Mouse (Mus musculus) forebrain, embryonic 12.5 days (tissue): ENCODE measurements at regions not wholly inside any gene's neighbourhood (a gene's known extent, or its start where the extent isn't known, plus 50 kb on each side); places are given as distances from the start of the nearest gene placed in this dataset.
A peak's percentile ranks its signal among the peaks of the same experiment; 100 is the strongest.

ENCODE experiments used
- ATAC-seq: fragments of 200-750 bp; cut with Nextera tagmentation; 2 replicates; pipeline ENCODE4 v1.8.0; 2017; ENCODE audit warnings: moderate TSS enrichment; ENCODE audit not compliant: low FRiP score
- H3K27ac ChIP-seq: fragments of 300-500 bp; sonication (generic); 2 replicates; pipeline ENCODE4 v1.5.1; 2016; ENCODE audit warnings: mild to moderate bottlenecking
- H3K27me3 ChIP-seq: fragments of 300-500 bp; sonication (generic); 2 replicates; pipeline ENCODE4 v1.6.1; 2016; ENCODE audit warnings: mild to moderate bottlenecking
- H3K36me3 ChIP-seq: fragments of 300-500 bp; sonication (generic); replicated peaks from 2 replicates; pipeline ENCODE4 v1.6.1; 2016; ENCODE audit warnings: mild to moderate bottlenecking
- H3K4me1 ChIP-seq: fragments of 300-500 bp; sonication (generic); 2 replicates; pipeline ENCODE4 v1.6.1; 2016
- H3K4me2 ChIP-seq: fragments of 300-500 bp; sonication (generic); 2 replicates; pipeline ENCODE4 v1.6.1; 2016; ENCODE audit warnings: mild to moderate bottlenecking, moderate library complexity
- H3K4me3 ChIP-seq: fragments of 300-500 bp; sonication (generic); replicated peaks from 2 replicates; pipeline ENCODE4 v1.5.1; 2016; ENCODE audit warnings: mild to moderate bottlenecking
- H3K9ac ChIP-seq: fragments of 300-500 bp; sonication (generic); 2 replicates; pipeline ENCODE4 v1.6.1; 2016; ENCODE audit warnings: mild to moderate bottlenecking
- H3K9me3 ChIP-seq: fragments of 300-500 bp; sonication (generic); 2 replicates; pipeline ENCODE4 v1.6.1; 2016
- WGBS: fragments of 180-500 bp; shearing (Covaris S2); methylation state at CpG from one replicate; pipeline ENCODE4 v1.1.7; 2016; 5-methylcytosine and 5-hydroxymethylcytosine counted together

- ATAC-seq: peak; percentile 64; the same call in 1 of the 2 replicates
- Histone ChIP-seq H3K4me2 (no peak overlapping the region), H3K27ac (no peak overlapping the region), H3K9ac (no peak overlapping the region), H3K36me3 (no peaks in the 10 kb centered on the region), H3K27me3 (no peaks in the 10 kb centered on the region), H3K9me3 (no peaks in the 10 kb centered on the region), H3K4me1 (no peaks in the 10 kb centered on the region), H3K4me3 (no peak overlapping the region)
- WGBS: 70% methylated on average over 6 of the region's 6 CpGs
Measured at GRCm38 (mm10) chr4:64259348-64260187, 212.8 kb upstream of the Tnc start.

GRCm38 (mm10) chr4:64255253-64255652, 208.4 kb upstream of the Tnc start:
- no peaks in the 10 kb centered on the region for H3K36me3 ChIP-seq
- no peaks in the 10 kb centered on the region for H3K9me3 ChIP-seq
- H3K4me3 ChIP-seq: no peak overlapping the region
- H3K4me2 ChIP-seq: no peak overlapping the region
- no peak overlapping the region for H3K27ac ChIP-seq
- no peaks in the 10 kb centered on the region for H3K27me3 ChIP-seq
- H3K9ac ChIP-seq: no peak overlapping the region
- 72% methylated on average over 8 of the region's 8 CpGs for WGBS
- ATAC-seq: no peak
- H3K4me1 ChIP-seq: no peaks in the 10 kb centered on the region

- H3K9ac ChIP-seq: no peak overlapping the region
- WGBS: 84% methylated on average over 5 of the region's 5 CpGs
Measured at GRCm38 (mm10) chr4:64250691-64251090, 203.9 kb upstream of the Tnc start.

GRCm38 (mm10) chr4:64238196-64238740, 191.5 kb upstream of the Tnc start:
- WGBS: 83% methylated on average over 5 of the region's 5 CpGs
- ATAC-seq: no peak
- Histone ChIP-seq H3K4me2 (no peak overlapping the region), H3K9me3 (no peaks in the 10 kb centered on the region), H3K9ac (no peak overlapping the region), H3K27ac (no peak overlapping the region), H3K4me1 (no peaks in the 10 kb centered on the region), H3K27me3 (no peaks in the 10 kb centered on the region), H3K4me3 (no peak overlapping the region), H3K36me3 (no peaks in the 10 kb centered on the region)

More at GRCm38 (mm10) chr4:64250691-64251090, 203.9 kb upstream of the Tnc start:
- Histone ChIP-seq H3K4me1 (no peaks in the 10 kb centered on the region), H3K27ac (no peak overlapping the region), H3K4me3 (no peak overlapping the region), H3K9me3 (no peaks in the 10 kb centered on the region), H3K36me3 (no peaks in the 10 kb centered on the region), H3K4me2 (no peak overlapping the region), H3K27me3 (no peaks in the 10 kb centered on the region)
- no peak for ATAC-seq

GRCm38 (mm10) chr4:64235534-64235933, 188.7 kb upstream of the Tnc start:
- Histone ChIP-seq H3K4me1 (no peaks in the 10 kb centered on the region), H3K4me2 (no peak overlapping the region), H3K36me3 (no peaks in the 10 kb centered on the region), H3K27ac (no peak overlapping the region), H3K9ac (no peak overlapping the region), H3K9me3 (no peaks in the 10 kb centered on the region), H3K4me3 (no peak overlapping the region), H3K27me3 (no peaks in the 10 kb centered on the region)
- ATAC-seq: no peak
- 83% methylated on average over 4 of the region's 4 CpGs for WGBS

- H3K36me3 ChIP-seq: no peaks in the 10 kb centered on the region
- H3K27me3 ChIP-seq: no peaks in the 10 kb centered on the region
- no peak overlapping the region for H3K4me3 ChIP-seq
- no peak for ATAC-seq
- H3K4me2 ChIP-seq: no peak overlapping the region
- H3K27ac ChIP-seq: no peak overlapping the region
- H3K4me1 ChIP-seq: no peaks in the 10 kb centered on the region
- 68% methylated on average over 4 of the region's 4 CpGs for WGBS
- no peaks in the 10 kb centered on the region for H3K9me3 ChIP-seq
- H3K9ac ChIP-seq: no peak overlapping the region
Measured at GRCm38 (mm10) chr4:64232159-64232558, 185.3 kb upstream of the Tnc start.

GRCm38 (mm10) chr4:64228341-64228740, 181.5 kb upstream of the Tnc start:
- 81% methylated on average over 3 of the region's 3 CpGs for WGBS
- no peak for ATAC-seq

GRCm38 (mm10) chr4:64226635-64227034, 179.8 kb upstream of the Tnc start:
- Histone ChIP-seq H3K9me3 (no peaks in the 10 kb centered on the region), H3K27ac (no peak overlapping the region), H3K4me2 (no peak overlapping the region), H3K4me1 (no peaks in the 10 kb centered on the region), H3K36me3 (no peaks in the 10 kb centered on the region), H3K4me3 (no peak overlapping the region), H3K27me3 (no peaks in the 10 kb centered on the region), H3K9ac (no peak overlapping the region)
- no peak for ATAC-seq

More at GRCm38 (mm10) chr4:64228341-64228740, 181.5 kb upstream of the Tnc start:
- H3K27me3 ChIP-seq: no peaks in the 10 kb centered on the region
- no peak overlapping the region for H3K4me2 ChIP-seq
- no peak overlapping the region for H3K4me3 ChIP-seq
- no peak overlapping the region for H3K9ac ChIP-seq
- H3K36me3 ChIP-seq: no peaks in the 10 kb centered on the region
- H3K4me1 ChIP-seq: no peaks in the 10 kb centered on the region
- no peak overlapping the region for H3K27ac ChIP-seq
- H3K9me3 ChIP-seq: no peaks in the 10 kb centered on the region

GRCm38 (mm10) chr4:64224918-64225317, 178.1 kb upstream of the Tnc start:
- H3K27ac ChIP-seq: no peak overlapping the region
- WGBS: 77% methylated on average over 5 of the region's 5 CpGs
- H3K4me3 ChIP-seq: no peak overlapping the region
- no peaks in the 10 kb centered on the region for H3K27me3 ChIP-seq
- no peaks in the 10 kb centered on the region for H3K36me3 ChIP-seq
- H3K4me2 ChIP-seq: no peak overlapping the region
- H3K4me1 ChIP-seq: no peaks in the 10 kb centered on the region
- H3K9ac ChIP-seq: no peak overlapping the region
- no peaks in the 10 kb centered on the region for H3K9me3 ChIP-seq
- ATAC-seq: no peak

GRCm38 (mm10) chr4:64219802-64220201, 173.0 kb upstream of the Tnc start:
- no peaks in the 10 kb centered on the region for H3K9me3 ChIP-seq
- no peaks in the 10 kb centered on the region for H3K4me1 ChIP-seq
- no peaks in the 10 kb centered on the region for H3K36me3 ChIP-seq
- ATAC-seq: no peak
- H3K4me3 ChIP-seq: no peak overlapping the region
- H3K9ac ChIP-seq: no peak overlapping the region
- H3K27me3 ChIP-seq: no peaks in the 10 kb centered on the region
- no peak overlapping the region for H3K4me2 ChIP-seq
- 75% methylated on average over 2 of the region's 2 CpGs for WGBS
- no peak overlapping the region for H3K27ac ChIP-seq

GRCm38 (mm10) chr4:64207118-64207868, 160.5 kb upstream of the Tnc start:
- Histone ChIP-seq H3K27me3 (no peaks in the 10 kb centered on the region), H3K9me3 (no peaks in the 10 kb centered on the region), H3K4me3 (no peak overlapping the region), H3K4me2 (no peak overlapping the region), H3K4me1 (peaks cover 7% of the 10 kb centered on the region), H3K27ac (peak overlapping the region; percentile 27; the same call in 1 of the 2 replicates), H3K36me3 (no peaks in the 10 kb centered on the region), H3K9ac (no peak overlapping the region)
- ATAC-seq: peak; percentile 93
- WGBS: 17% methylated on average over 8 of the region's 8 CpGs

- WGBS: 91% methylated on average over 3 of the region's 3 CpGs
- Histone ChIP-seq H3K27me3 (no peaks in the 10 kb centered on the region), H3K9ac (no peak overlapping the region), H3K27ac (no peak overlapping the region), H3K4me2 (no peak overlapping the region), H3K36me3 (no peaks in the 10 kb centered on the region), H3K4me1 (peaks cover 5% of the 10 kb centered on the region), H3K9me3 (no peaks in the 10 kb centered on the region), H3K4me3 (no peak overlapping the region)
- ATAC-seq: no peak
Measured at GRCm38 (mm10) chr4:64200808-64201190, 154.0 kb upstream of the Tnc start.
